Mouse (Mus musculus) macrophage (primary cell): ENCODE data around the gene Olfr1184. TPM values are rescaled to one million over a fixed set of nuclear protein-coding genes. Genes with fewer than 3 reads are reported as not detected.
"Not testable (repeated sequence)": the region's sequence is repeated elsewhere in the genome, so short reads cannot be mapped to it uniquely, and the experiment has no call there.

Experiments used
- H3K27ac ChIP-seq: fragments of 350-480 bp; formaldehyde crosslinking; 2 replicates; pipeline ENCODE4 v1.9.0; 2021
- H3K36me3 ChIP-seq: fragments of 350-480 bp; formaldehyde crosslinking; 2 replicates; pipeline ENCODE4 v1.9.0; 2021; ENCODE audit errors: inconsistent target
- H3K4me3 ChIP-seq: fragments of 350-480 bp; formaldehyde crosslinking; 2 replicates; pipeline ENCODE4 v1.9.0; 2021; ENCODE audit errors: inconsistent target
- H3K79me2 ChIP-seq: fragments of 350-480 bp; formaldehyde crosslinking; 2 replicates; pipeline ENCODE4 v1.9.0; 2021; ENCODE audit errors: inconsistent target
- WGBS: methylation state at CpG from one replicate; pipeline ENCODE4 v1.1.7; 2026; ENCODE audit warnings: inconsistent platforms; ENCODE audit not compliant: missing documents; 5-methylcytosine and 5-hydroxymethylcytosine counted together
- polyA plus RNA-seq: library from polyadenylated mRNA; stranded (reverse); fragments of 250-400 nt; gene quantifications from 3 replicates; pipeline ENCODE4 v1.2.4, GENCODE M21; 2018; ENCODE audit warnings: inconsistent platforms
- total RNA-seq, 78 experiments: library from RNA; depleted of rRNA; stranded (reverse); fragments of 250-400 nt; gene quantifications; 1 replicate in 9 of 78; 2 replicates in 24 of 78; 3 replicates in 43 of 78; 4 replicates in 2 of 78; pipeline ENCODE4 v1.2.4; 2018; ENCODE audit warnings: inconsistent platforms in 56 of 78

Olfr1184 gene
- total RNA-seq (2018; cell fraction: chromatin; rRNA removed) = not detected
- total RNA-seq (2018; cell fraction: cytosol; rRNA removed) = not detected
- not detected for total RNA-seq (2018; cell fraction: nucleus; rRNA removed)
- not detected in 3 replicates for polyA plus RNA-seq

GRCm38 (mm10) chr2:88483298-88483697 lies at the start of gene Olfr1184:
Gene Olfr1184 (plus strand): TSS chr2:88483598.
- Histone ChIP-seq H3K36me3 (no peaks in the 10 kb centered on the region), H3K79me2 (no peaks in the 10 kb centered on the region), H3K27ac (no peak within 1 kb of the TSS), H3K4me3 (no peak within 1 kb of the TSS)
- 95% methylated on average over 2 of the region's 2 CpGs for WGBS

GRCm38 (mm10) chr2:88449031-88449430 lies 34.4 kb upstream of the Olfr1184 start, which contains the start of gene Gm13757:
Gene Gm13757 (minus strand): TSS chr2:88449131.
- WGBS = 100% methylated on average over 1 of the region's 1 CpGs
- Histone ChIP-seq H3K4me3 (no peak within 1 kb of the TSS), H3K27ac (no peak within 1 kb of the TSS)

GRCm38 (mm10) chr2:88454567-88454966 lies 28.8 kb upstream of the Olfr1184 start, which contains the start of gene Olfr1183:
Gene Olfr1183 (plus strand): TSS chr2:88454867.
- not testable (repeated sequence) for H3K79me2 ChIP-seq, H3K4me3 ChIP-seq, H3K36me3 ChIP-seq, H3K27ac ChIP-seq
- WGBS = 78% methylated on average over 1 of the region's 1 CpGs

More at GRCm38 (mm10) chr2:88449031-88449430, 34.4 kb upstream of the Olfr1184 start, which contains the start of gene Gm13757:
- H3K79me2 ChIP-seq = no peaks in the 10 kb centered on the region
- H3K36me3 ChIP-seq = no peaks in the 10 kb centered on the region

GRCm38 (mm10) chr2:88493020-88493419 lies 9.6 kb downstream of the Olfr1184 start, which contains the start of gene Olfr1185-ps1:
Gene Olfr1185-ps1 (plus strand): TSS chr2:88493320.
- no peaks in the 10 kb centered on the region for H3K36me3 ChIP-seq
- H3K79me2 ChIP-seq = no peaks in the 10 kb centered on the region
- H3K4me3 ChIP-seq = no peak within 1 kb of the TSS
- no peak within 1 kb of the TSS for H3K27ac ChIP-seq
- 58% methylated on average over 2 of the region's 2 CpGs for WGBS

GRCm38 (mm10) chr2:88518251-88518650 lies 34.9 kb downstream of the Olfr1184 start, which contains the start of gene Olfr1186:
Gene Olfr1186 (plus strand): TSS chr2:88518551.
- no peaks in the 10 kb centered on the region for H3K36me3 ChIP-seq
- H3K4me3 ChIP-seq = no peak within 1 kb of the TSS
- no peaks in the 10 kb centered on the region for H3K79me2 ChIP-seq
- 76% methylated on average over 2 of the region's 2 CpGs for WGBS
- H3K27ac ChIP-seq = no peak within 1 kb of the TSS

GRCm38 (mm10) chr2:88525720-88526119 lies 42.3 kb downstream of the Olfr1184 start:
- 71% methylated on average over 3 of the region's 3 CpGs for WGBS
- no peak overlapping the region for H3K4me3 ChIP-seq
- no peaks in the 10 kb centered on the region for H3K36me3 ChIP-seq
- no peaks in the 10 kb centered on the region for H3K79me2 ChIP-seq
- no peak overlapping the region for H3K27ac ChIP-seq

Other genes starting within 250 kb of the Olfr1184 start
- gene Olfr1173, start 203.7 kb upstream of the Olfr1184 start, polyA plus RNA-seq = not detected in 3 replicates
- not detected in 3 replicates for gene Olfr1174-ps, start 168.5 kb upstream of the Olfr1184 start, polyA plus RNA-seq
- not detected in 3 replicates for gene Olfr1175-ps, start 156.4 kb upstream of the Olfr1184 start, polyA plus RNA-seq
- gene Olfr1176, start 146.9 kb upstream of the Olfr1184 start, polyA plus RNA-seq = not detected in 3 replicates
- not detected in 3 replicates for gene Olfr1177-ps, start 137.1 kb upstream of the Olfr1184 start, polyA plus RNA-seq
- not detected in 3 replicates for gene Olfr1178, start 96.5 kb upstream of the Olfr1184 start, polyA plus RNA-seq
- not detected in 3 replicates for gene Olfr1179, start 77.1 kb upstream of the Olfr1184 start, polyA plus RNA-seq
- not detected in 3 replicates for gene Olfr1180, start 64.4 kb upstream of the Olfr1184 start, polyA plus RNA-seq
- not detected in 3 replicates for gene Olfr1181, start 57.4 kb upstream of the Olfr1184 start, polyA plus RNA-seq
- gene Gm13757, start 34.5 kb upstream of the Olfr1184 start, polyA plus RNA-seq = not detected in 3 replicates
- not detected in 3 replicates for gene Olfr1183, start 28.7 kb upstream of the Olfr1184 start, polyA plus RNA-seq
- gene Olfr1185-ps1, start 9.7 kb downstream of the Olfr1184 start, polyA plus RNA-seq = not detected in 3 replicates
- not detected in 3 replicates for gene Olfr1186, start 35.0 kb downstream of the Olfr1184 start, polyA plus RNA-seq
- not detected in 3 replicates for gene Olfr1188, start 73.3 kb downstream of the Olfr1184 start, polyA plus RNA-seq
- not detected in 3 replicates for gene Olfr1189, start 102.9 kb downstream of the Olfr1184 start, polyA plus RNA-seq
- not detected in 3 replicates for gene Olfr1191-ps1, start 156.9 kb downstream of the Olfr1184 start, polyA plus RNA-seq
- gene Olfr1192-ps1, start 164.9 kb downstream of the Olfr1184 start, polyA plus RNA-seq = not detected in 3 replicates
- gene Olfr1193, start 192.0 kb downstream of the Olfr1184 start, polyA plus RNA-seq = not detected in 3 replicates
- gene Olfr1195, start 205.6 kb downstream of the Olfr1184 start, polyA plus RNA-seq = not detected in 3 replicates
- not detected in 3 replicates for gene Olfr1196, start 221.0 kb downstream of the Olfr1184 start, polyA plus RNA-seq
- gene Olfr1197, start 248.8 kb downstream of the Olfr1184 start, polyA plus RNA-seq = not detected in 3 replicates